Mouse (Mus musculus) kidney, adult 2 months (tissue): Measurements from ENCODE around the gene Plxnb3. TPM values are rescaled to one million over a fixed set of nuclear protein-coding genes. Genes with fewer than 3 reads are reported as not detected.

Source experiments
- DNase-seq: peaks from one replicate; pipeline ENCODE4 v3.0.0; 2021
- H3K27ac ChIP-seq: fragments of 200-500 bp; 2 replicates; pipeline ENCODE4 v1.5.1; 2012; ENCODE audit warnings: low read depth, low read length, control low read depth, inconsistent platforms; ENCODE audit not compliant: insufficient read depth
- H3K27me3 ChIP-seq: fragments of 200-500 bp; replicated peaks from 2 replicates; pipeline ENCODE4 v1.6.1; 2012; ENCODE audit warnings: mild to moderate bottlenecking, moderate library complexity, low read length, inconsistent platforms; ENCODE audit not compliant: control insufficient read depth, insufficient read depth
- H3K36me3 ChIP-seq: fragments of 200-500 bp; 2 replicates; pipeline ENCODE4 v1.6.1; 2012; ENCODE audit warnings: mild to moderate bottlenecking, moderate library complexity, low read length, inconsistent platforms; ENCODE audit not compliant: control insufficient read depth, insufficient read depth
- H3K4me1 ChIP-seq: fragments of 200-500 bp; 2 replicates; pipeline ENCODE4 v1.6.1; 2011; ENCODE audit warnings: low read length; ENCODE audit not compliant: control insufficient read depth, insufficient read depth
- H3K4me3 ChIP-seq: fragments of 200-500 bp; 2 replicates; pipeline ENCODE4 v1.5.1; 2011; ENCODE audit warnings: mild to moderate bottlenecking, low read depth, low read length, control low read depth; ENCODE audit not compliant: insufficient read depth
- CTCF ChIP-seq: fragments of 200-500 bp; conservative IDR thresholded peaks from 2 replicates; pipeline ENCODE4 v1.5.1; 2011; ENCODE audit warnings: low read depth, mild to moderate bottlenecking, control low read depth, low read length, moderate library complexity, mixed read lengths; ENCODE audit not compliant: insufficient read depth, insufficient read length
- POLR2A ChIP-seq: fragments of 200-500 bp; IDR thresholded peaks from one replicate; pipeline ENCODE4 v1.6.1; 2011; ENCODE audit warnings: low read depth, low read length, control low read depth
- WGBS: fragments of 180-500 bp; shearing (Covaris S2); methylation state at CpG from one replicate; pipeline ENCODE4 v1.1.7; 2018; 5-methylcytosine and 5-hydroxymethylcytosine counted together
- polyA plus RNA-seq: library from polyadenylated mRNA; depleted of rRNA; stranded (reverse); fragments of >200 nt; gene quantifications from 2 replicates; pipeline ENCODE4 v1.2.3, GENCODE M21; 2012

Plxnb3 gene
- polyA plus RNA-seq, 1 experiment = 0.58 TPM

GRCm38 (mm10) chrX:73758611-73759290 lies 1.9 kb downstream of the Plxnb3 start:
- no peak for DNase-seq
- Histone ChIP-seq H3K27me3 (no peaks in the 10 kb centered on the region), H3K27ac (no peak overlapping the region), H3K36me3 (no peaks in the 10 kb centered on the region), H3K4me1 (no peaks in the 10 kb centered on the region), H3K4me3 (no peak overlapping the region)
- 84% methylated on average over 13 of the region's 13 CpGs for WGBS
- no peak for TF ChIP-seq CTCF
- TF ChIP-seq POLR2A = no peak

GRCm38 (mm10) chrX:73765311-73765710 lies 8.4 kb downstream of the Plxnb3 start:
- 0 out of 2 replicates have a peak, but pooled peaks cover 2% of the 10 kb centered on the region for H3K4me1 ChIP-seq
- H3K36me3 ChIP-seq = no peaks in the 10 kb centered on the region
- TF ChIP-seq POLR2A = no peak
- no peak for TF ChIP-seq CTCF
- H3K27me3 ChIP-seq = no peaks in the 10 kb centered on the region
- DNase-seq = peak; percentile 82
- H3K27ac ChIP-seq = peak overlapping the region; percentile 51; the same call in 1 of the 2 replicates
- no peak overlapping the region for H3K4me3 ChIP-seq
- 39% methylated on average over 1 of the region's 1 CpGs for WGBS

GRCm38 (mm10) chrX:73767267-73767666 lies 10.4 kb downstream of the Plxnb3 start:
- TF ChIP-seq CTCF (no peak; the same call in 1 of the 2 replicates), POLR2A (no peak)
- Histone ChIP-seq H3K4me3 (no peak overlapping the region), H3K36me3 (no peaks in the 10 kb centered on the region), H3K27me3 (no peaks in the 10 kb centered on the region), H3K27ac (no peak overlapping the region), H3K4me1 (0 out of 2 replicates have a peak, but pooled peaks cover 2% of the 10 kb centered on the region)
- WGBS = 69% methylated on average over 9 of the region's 9 CpGs
- no peak for DNase-seq

GRCm38 (mm10) chrX:73774168-73774760 lies 17.4 kb downstream of the Plxnb3 start, which contains the start of gene Srpk3:
TSS of gene Srpk3 (plus strand) at chrX:73774405.
- no peak within 1 kb of the TSS for H3K27ac ChIP-seq
- peak; percentile 17 for DNase-seq
- TF ChIP-seq POLR2A (no peak), CTCF (no peak)
- WGBS = 8% methylated on average over 9 of the region's 9 CpGs
- no peaks in the 10 kb centered on the region for H3K4me1 ChIP-seq
- no peaks in the 10 kb centered on the region for H3K27me3 ChIP-seq
- H3K4me3 ChIP-seq = no peak within 1 kb of the TSS
- H3K36me3 ChIP-seq = no peaks in the 10 kb centered on the region; the same call in 1 of the 2 replicates

GRCm38 (mm10) chrX:73774802-73775483 lies 18.1 kb downstream of the Plxnb3 start:
- no peaks in the 10 kb centered on the region for H3K27me3 ChIP-seq
- H3K4me3 ChIP-seq = no peak overlapping the region
- 63% methylated on average over 10 of the region's 10 CpGs for WGBS
- DNase-seq = peak; percentile 20
- H3K27ac ChIP-seq = no peak overlapping the region
- TF ChIP-seq CTCF (no peak), POLR2A (no peak)
- H3K4me1 ChIP-seq = no peaks in the 10 kb centered on the region
- H3K36me3 ChIP-seq = peaks cover 1% of the 10 kb centered on the region; the same call in 1 of the 2 replicates

- Histone ChIP-seq H3K27me3 (no peaks in the 10 kb centered on the region), H3K4me3 (no peak overlapping the region), H3K36me3 (peaks cover 1% of the 10 kb centered on the region; the same call in 1 of the 2 replicates), H3K4me1 (peaks cover 8% of the 10 kb centered on the region; the same call in 1 of the 2 replicates), H3K27ac (no peak overlapping the region)
- no peak for TF ChIP-seq CTCF
- no peak for TF ChIP-seq POLR2A
- 77% methylated on average over 3 of the region's 3 CpGs for WGBS
- DNase-seq = no peak
Observed at GRCm38 (mm10) chrX:73782227-73782626, 25.3 kb downstream of the Plxnb3 start.

GRCm38 (mm10) chrX:73785666-73786065 lies 28.8 kb downstream of the Plxnb3 start:
- H3K27me3 ChIP-seq = no peaks in the 10 kb centered on the region
- TF ChIP-seq CTCF (no peak), POLR2A (no peak)
- H3K27ac ChIP-seq = peak overlapping the region; percentile 84
- peaks cover 8% of the 10 kb centered on the region; the same call in 1 of the 2 replicates for H3K4me1 ChIP-seq
- DNase-seq = peak; percentile 58
- peak overlapping the region; percentile 62 for H3K4me3 ChIP-seq
- H3K36me3 ChIP-seq = no peaks in the 10 kb centered on the region; the same call in 1 of the 2 replicates
